Mouse (Mus musculus) erythroblast, embryonic 14.5 days (primary cell): ENCODE measurements around the gene C1qa.

Experiments used
- GATA1 ChIP-seq: IDR thresholded peaks from 2 replicates; pipeline ENCODE4 v1.6.1; 2012; ENCODE audit warnings: low read length, inconsistent platforms, mixed read lengths
- TAL1 ChIP-seq: IDR thresholded peaks from 3 replicates; pipeline ENCODE4 v1.6.1; 2012; ENCODE audit warnings: low read length, inconsistent platforms, mixed read lengths

- no peak for TF ChIP-seq GATA1
- TF ChIP-seq TAL1, result no peak
Observed at GRCm38 (mm10) chr4:136912841-136913240, 14.2 kb upstream of the C1qa start.
